Mouse (Mus musculus) forebrain, embryonic 11.5 days (tissue): ENCODE measurements around the gene Col6a3. TPM values are rescaled to one million over a fixed set of nuclear protein-coding genes. Genes with fewer than 3 reads are reported as not detected.

Source experiments
- ATAC-seq: fragments of 200-750 bp; cut with Nextera tagmentation; replicated peaks from 2 replicates; pipeline ENCODE4 v1.8.0; 2017; ENCODE audit warnings: moderate TSS enrichment; ENCODE audit not compliant: low FRiP score
- DNase-seq: peaks from one replicate; pipeline ENCODE4 v3.0.0-alpha.2; 2017; ENCODE audit warnings: low spot score
- H3K27ac ChIP-seq: fragments of 300-500 bp; sonication (generic); 2 replicates; pipeline ENCODE4 v1.5.1; 2014; ENCODE audit warnings: low read depth, low read length
- H3K27me3 ChIP-seq: fragments of 300-500 bp; sonication (generic); 2 replicates; pipeline ENCODE4 v1.6.1; 2014; ENCODE audit warnings: mild to moderate bottlenecking, low read length, mixed read lengths; ENCODE audit not compliant: control insufficient read depth, insufficient read depth
- H3K36me3 ChIP-seq: fragments of 300-500 bp; sonication (generic); 2 replicates; pipeline ENCODE4 v1.6.1; 2014; ENCODE audit warnings: mild to moderate bottlenecking, low read length, moderate library complexity, mixed read lengths; ENCODE audit not compliant: control insufficient read depth, insufficient read depth
- H3K4me1 ChIP-seq: fragments of 300-500 bp; sonication (generic); replicated peaks from 2 replicates; pipeline ENCODE4 v1.6.1; 2014; ENCODE audit warnings: low read length, mixed read lengths; ENCODE audit not compliant: control insufficient read depth, insufficient read depth
- H3K4me2 ChIP-seq: fragments of 300-500 bp; sonication (generic); 2 replicates; pipeline ENCODE4 v1.6.1; 2014; ENCODE audit warnings: low read depth, mild to moderate bottlenecking, low read length, moderate library complexity, mixed read lengths; ENCODE audit not compliant: severe bottlenecking
- H3K4me3 ChIP-seq: fragments of 300-500 bp; sonication (generic); 2 replicates; pipeline ENCODE4 v1.5.1; 2014; ENCODE audit warnings: low read depth, low read length
- H3K9ac ChIP-seq: fragments of 300-500 bp; sonication (generic); 2 replicates; pipeline ENCODE4 v1.6.1; 2014; ENCODE audit warnings: low read length
- H3K9me3 ChIP-seq: fragments of 300-500 bp; sonication (generic); 2 replicates; pipeline ENCODE4 v1.6.1; 2016; ENCODE audit warnings: low read length, mixed read lengths; ENCODE audit not compliant: control insufficient read depth
- WGBS: fragments of 180-500 bp; shearing (Covaris S2); extraction: QIAGEN DNeasy Blood & Tissue Kit; methylation state at CpG from one replicate; pipeline ENCODE4 v1.1.7; 2014; 5-methylcytosine and 5-hydroxymethylcytosine counted together
- polyA plus RNA-seq: library from polyadenylated mRNA; unstranded; fragments of >200 nt; fragmentation: Nextera tagmentation; extraction: Ambion mirVana; gene quantifications from 2 replicates; pipeline ENCODE4 v1.2.1, GENCODE M21; 2014

Gene Col6a3
- polyA plus RNA-seq, 1 experiment from 2014 or later: 6.3 TPM

DNA sequence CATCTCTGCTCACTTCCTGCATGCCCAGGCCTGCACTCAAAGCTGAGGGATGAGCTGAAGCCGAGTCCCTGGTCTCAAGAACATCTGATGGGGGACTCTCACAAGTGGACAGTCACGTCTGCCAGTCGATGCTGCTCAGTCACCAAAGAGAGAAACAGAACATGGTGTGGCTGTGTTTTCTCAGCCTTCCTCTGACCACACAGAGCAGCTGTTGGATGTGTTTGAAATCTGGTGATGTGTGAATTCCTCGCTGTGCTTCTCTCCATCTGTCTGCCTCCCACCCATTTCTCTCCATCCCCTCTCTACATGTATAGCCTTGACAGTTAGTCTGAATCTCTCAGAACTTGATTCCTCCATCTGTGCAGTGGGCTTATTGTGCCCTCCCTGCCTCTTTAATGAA, 92.5 kb downstream of the Col6a3 start:
- Histone ChIP-seq H3K4me1 (no peaks in the 10 kb centered on the region), H3K4me3 (no peak overlapping the region), H3K27me3 (no peaks in the 10 kb centered on the region), H3K27ac (no peak overlapping the region), H3K9me3 (no peaks in the 10 kb centered on the region), H3K36me3 (no peaks in the 10 kb centered on the region), H3K9ac (no peak overlapping the region), H3K4me2 (no peak overlapping the region)
- no peak for DNase-seq
- WGBS: 78% methylated on average over 4 of the region's 4 CpGs
- ATAC-seq: no peak

- no peak for ATAC-seq
- no peak overlapping the region for H3K9ac ChIP-seq
- no peak overlapping the region for H3K4me2 ChIP-seq
- H3K9me3 ChIP-seq: no peaks in the 10 kb centered on the region
- H3K4me1 ChIP-seq: no peaks in the 10 kb centered on the region; the same call in 1 of the 2 replicates
- no peaks in the 10 kb centered on the region for H3K27me3 ChIP-seq
- no peaks in the 10 kb centered on the region for H3K36me3 ChIP-seq
- DNase-seq: no peak
- 78% methylated on average over 8 of the region's 8 CpGs for WGBS
- no peak overlapping the region for H3K4me3 ChIP-seq
- H3K27ac ChIP-seq: no peak overlapping the region
Measured at GRCm38 (mm10) chr1:90750169-90750568, 93.6 kb downstream of the Col6a3 start.

GRCm38 (mm10) chr1:90748544-90748943, 95.2 kb downstream of the Col6a3 start:
- 85% methylated on average over 4 of the region's 4 CpGs for WGBS
- no peak overlapping the region for H3K9ac ChIP-seq
- H3K4me1 ChIP-seq: peaks cover 2% of the 10 kb centered on the region; the same call in 1 of the 2 replicates
- no peak overlapping the region for H3K4me3 ChIP-seq
- H3K9me3 ChIP-seq: no peaks in the 10 kb centered on the region
- no peak for ATAC-seq
- H3K27ac ChIP-seq: no peak overlapping the region
- no peak for DNase-seq
- no peak overlapping the region for H3K4me2 ChIP-seq
- no peaks in the 10 kb centered on the region for H3K36me3 ChIP-seq
- H3K27me3 ChIP-seq: no peaks in the 10 kb centered on the region

DNA sequence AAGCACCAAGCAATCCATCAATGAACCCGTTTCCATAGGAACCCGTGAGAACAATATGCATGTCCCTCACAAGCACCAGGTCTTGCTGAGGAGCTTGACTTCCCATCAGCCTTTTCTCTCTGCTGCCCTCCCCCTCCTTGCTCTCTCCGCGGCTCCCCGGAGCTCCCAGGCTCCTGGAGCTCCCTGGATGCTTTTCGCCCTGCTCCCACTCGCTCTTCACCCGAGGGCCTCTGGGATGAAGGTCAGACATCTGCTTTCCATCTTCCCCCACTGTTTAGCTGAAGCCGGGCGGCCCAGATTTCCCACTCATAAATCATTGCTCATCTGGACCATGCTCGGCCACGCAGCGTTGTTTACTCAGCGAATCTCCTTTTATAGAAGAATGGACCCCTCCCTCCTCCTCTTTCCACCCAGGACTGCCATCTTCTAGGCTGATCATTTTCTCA, 99.8 kb downstream of the Col6a3 start:
- ATAC-seq (peak; percentile 95), DNase-seq (peak; percentile 76)
- Histone ChIP-seq H3K4me3 (peak overlapping the region; percentile 22; the same call in 1 of the 2 replicates), H3K9ac (peak overlapping the region; percentile 63), H3K4me1 (peaks cover 2% of the 10 kb centered on the region; the same call in 1 of the 2 replicates), H3K9me3 (no peaks in the 10 kb centered on the region), H3K27me3 (no peaks in the 10 kb centered on the region), H3K4me2 (peak overlapping the region; percentile 52; the same call in 1 of the 2 replicates), H3K27ac (peak overlapping the region; percentile 75), H3K36me3 (no peaks in the 10 kb centered on the region)
- WGBS: 14% methylated on average over 14 of the region's 14 CpGs

DNA sequence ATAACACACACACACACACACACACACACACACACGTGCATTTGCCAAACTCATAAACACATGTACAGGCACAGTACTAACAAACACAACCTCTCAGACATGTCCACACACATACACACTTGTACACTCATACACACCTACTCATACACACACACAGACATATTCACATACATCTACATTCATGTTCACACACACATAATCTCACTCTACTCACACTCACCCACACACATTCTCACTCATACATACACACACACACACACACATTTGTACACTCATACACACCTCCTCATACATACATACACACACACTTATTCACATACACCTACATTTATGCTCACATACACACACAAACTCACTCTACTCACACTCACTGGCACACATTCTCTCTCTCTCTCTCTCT, 100.3 kb downstream of the Col6a3 start:
- H3K4me2 ChIP-seq: no peak overlapping the region; the same call in 1 of the 2 replicates
- no peak overlapping the region for H3K4me3 ChIP-seq
- H3K27me3 ChIP-seq: no peaks in the 10 kb centered on the region
- peaks cover 2% of the 10 kb centered on the region; the same call in 1 of the 2 replicates for H3K4me1 ChIP-seq
- H3K9ac ChIP-seq: no peak overlapping the region
- WGBS: 85% methylated on average over 1 of the region's 1 CpGs
- no peak overlapping the region for H3K27ac ChIP-seq
- no peaks in the 10 kb centered on the region for H3K9me3 ChIP-seq
- peak; percentile 27; the same call in 1 of the 2 replicates for ATAC-seq
- H3K36me3 ChIP-seq: no peaks in the 10 kb centered on the region
- DNase-seq: no peak

DNA sequence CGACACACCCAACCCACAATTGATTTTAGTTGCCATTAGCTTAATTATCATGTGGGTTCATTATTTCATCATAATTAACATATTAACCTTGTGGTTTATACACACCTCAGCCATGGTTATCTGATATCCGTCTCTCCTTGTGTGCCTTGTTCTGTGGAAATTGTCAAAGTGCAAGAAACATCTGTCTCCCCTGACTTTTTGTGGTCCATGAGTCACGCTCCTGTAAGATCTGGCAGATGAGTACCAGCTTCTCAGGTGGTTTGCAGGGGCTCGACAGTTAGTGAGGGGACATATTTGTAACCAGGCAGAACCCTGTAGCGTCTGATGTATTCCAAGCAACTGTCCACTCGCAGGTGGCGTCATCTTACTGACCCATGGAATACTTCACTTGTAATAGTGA, 101.1 kb downstream of the Col6a3 start:
- no peaks in the 10 kb centered on the region for H3K36me3 ChIP-seq
- H3K9me3 ChIP-seq: no peaks in the 10 kb centered on the region
- H3K4me1 ChIP-seq: peaks cover 2% of the 10 kb centered on the region; the same call in 1 of the 2 replicates
- 93% methylated on average over 7 of the region's 7 CpGs for WGBS
- H3K27ac ChIP-seq: no peak overlapping the region
- DNase-seq (no peak), ATAC-seq (no peak)
- no peaks in the 10 kb centered on the region for H3K27me3 ChIP-seq
- H3K4me3 ChIP-seq: no peak overlapping the region
- H3K9ac ChIP-seq: no peak overlapping the region
- no peak overlapping the region for H3K4me2 ChIP-seq

DNA sequence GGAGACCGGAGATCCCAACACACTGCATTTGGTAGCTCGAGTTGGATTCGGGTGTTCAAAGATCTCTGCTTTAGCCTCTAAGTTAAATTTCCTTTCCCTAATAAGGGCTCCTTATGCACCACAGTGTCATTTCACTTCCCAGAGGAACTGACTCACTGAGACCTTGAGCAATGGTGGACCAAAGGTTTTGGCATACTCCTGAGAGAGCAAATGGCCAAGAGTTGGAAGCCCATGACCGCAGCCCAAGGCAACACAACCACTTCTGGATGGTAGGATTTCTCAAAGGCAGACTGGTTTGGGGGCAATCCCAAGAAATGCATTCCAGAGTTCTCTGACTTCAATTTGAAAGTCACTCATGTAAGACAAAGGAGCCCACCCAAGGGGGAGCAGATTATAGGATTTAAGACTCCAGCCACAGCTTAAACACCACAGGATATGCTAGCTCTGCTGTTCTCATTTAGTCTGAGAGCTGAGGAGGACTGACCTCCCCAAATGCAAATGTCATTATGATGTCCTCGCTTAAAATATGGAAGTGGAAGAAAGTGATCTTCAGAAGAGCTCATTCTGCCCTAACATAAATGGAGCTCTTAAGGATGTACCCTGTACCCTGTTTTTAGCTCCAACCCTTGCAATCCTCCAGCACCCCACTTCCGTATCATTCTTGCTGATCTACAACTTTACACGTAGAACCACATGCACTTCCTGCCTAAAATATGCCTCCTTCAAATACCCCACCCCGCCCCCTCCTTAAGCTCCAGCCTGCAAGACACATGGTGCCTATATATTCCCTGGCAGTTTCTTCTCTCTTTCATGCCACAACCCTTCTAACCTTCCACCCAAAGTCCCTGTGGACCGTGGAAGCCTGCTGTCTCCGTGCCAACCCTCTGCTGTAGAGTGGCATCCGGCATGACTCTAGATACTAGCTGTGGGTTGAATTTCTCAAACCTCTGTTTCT, 103.3 kb downstream of the Col6a3 start:
- DNase-seq: no peak
- Histone ChIP-seq H3K27me3 (no peaks in the 10 kb centered on the region), H3K27ac (no peak overlapping the region), H3K4me2 (no peak overlapping the region), H3K9ac (no peak overlapping the region), H3K4me1 (peaks cover 2% of the 10 kb centered on the region; the same call in 1 of the 2 replicates), H3K9me3 (no peaks in the 10 kb centered on the region), H3K4me3 (no peak overlapping the region), H3K36me3 (no peaks in the 10 kb centered on the region)
- no peak for ATAC-seq
- WGBS: 79% methylated on average over 11 of the region's 11 CpGs

DNA sequence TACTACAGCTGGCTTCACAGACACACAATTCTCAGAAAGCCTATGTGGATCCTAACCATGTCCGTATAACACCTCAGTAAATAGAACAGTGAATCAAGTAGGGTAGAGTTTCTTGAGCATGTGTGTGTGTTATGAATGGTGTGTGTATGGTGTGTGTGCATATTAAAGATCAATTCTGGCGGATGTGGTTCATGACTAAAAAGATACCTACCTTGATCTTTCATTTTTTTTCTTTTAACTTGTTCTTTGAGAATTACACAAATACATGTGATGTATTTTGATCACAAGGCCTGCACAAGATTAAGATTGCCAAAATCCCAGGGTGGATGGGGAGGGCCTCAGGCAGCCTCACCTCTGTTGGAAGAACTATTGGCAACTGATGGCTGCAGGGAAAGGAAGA, 104.9 kb downstream of the Col6a3 start:
- Histone ChIP-seq H3K4me1 (peaks cover 5% of the 10 kb centered on the region; the same call in 1 of the 2 replicates), H3K9me3 (no peaks in the 10 kb centered on the region), H3K4me2 (no peak overlapping the region), H3K36me3 (no peaks in the 10 kb centered on the region), H3K9ac (no peak overlapping the region), H3K27me3 (no peaks in the 10 kb centered on the region), H3K4me3 (no peak overlapping the region), H3K27ac (no peak overlapping the region)
- DNase-seq: no peak
- WGBS: 91% methylated on average over 2 of the region's 2 CpGs
- ATAC-seq: no peak
